Mouse (Mus musculus) bone marrow macrophage, adult 2 months (primary cell): ENCODE data around the gene Kat5. TPM values are rescaled to one million over a fixed set of nuclear protein-coding genes. Genes with fewer than 3 reads are reported as not detected.
A peak's percentile ranks its signal among the peaks of the same experiment; 100 is the strongest.

Experiments
- H3K27ac ChIP-seq: 2 replicates; pipeline ENCODE4 v1.5.1; 2012; ENCODE audit warnings: low read depth, low read length; ENCODE audit not compliant: insufficient read depth
- H3K4me1 ChIP-seq: 2 replicates; pipeline ENCODE4 v1.6.1; 2012; ENCODE audit warnings: low read length; ENCODE audit not compliant: control insufficient read depth, insufficient read depth
- H3K4me3 ChIP-seq: 2 replicates; pipeline ENCODE4 v1.5.1; 2012; ENCODE audit warnings: mild to moderate bottlenecking, low read length, moderate library complexity; ENCODE audit not compliant: insufficient read depth
- CTCF ChIP-seq: IDR thresholded peaks from 2 replicates; pipeline ENCODE4 v1.5.1; 2012; ENCODE audit warnings: low read depth, mild to moderate bottlenecking, low read length, moderate library complexity
- POLR2A ChIP-seq: IDR thresholded peaks from 2 replicates; pipeline ENCODE4 v1.6.1; 2012; ENCODE audit warnings: mild to moderate bottlenecking, low read depth, low read length, borderline replicate concordance
- polyA plus RNA-seq: library from polyadenylated mRNA; stranded (reverse); fragments of >200 nt; gene quantifications from 2 replicates; pipeline ENCODE4 v1.2.4, GENCODE M21; 2012; ENCODE audit not compliant: missing spikeins, insufficient read depth, insufficient read length

The Kat5 gene
- polyA plus RNA-seq: 56.1 and 56.6 TPM in 2 replicates

- H3K4me1 ChIP-seq: peaks cover 22% of the 10 kb centered on the region
- H3K4me3 ChIP-seq: peak within 1 kb of the TSS; percentile 71
- TF ChIP-seq POLR2A: no peak
- TF ChIP-seq CTCF: no peak
- H3K27ac ChIP-seq: peak within 1 kb of the TSS; percentile 93
Observed at GRCm38 (mm10) chr19:5609547-5610404, at the start of gene Kat5. Kat5 (minus strand) TSS chr19:5610237.

DNA sequence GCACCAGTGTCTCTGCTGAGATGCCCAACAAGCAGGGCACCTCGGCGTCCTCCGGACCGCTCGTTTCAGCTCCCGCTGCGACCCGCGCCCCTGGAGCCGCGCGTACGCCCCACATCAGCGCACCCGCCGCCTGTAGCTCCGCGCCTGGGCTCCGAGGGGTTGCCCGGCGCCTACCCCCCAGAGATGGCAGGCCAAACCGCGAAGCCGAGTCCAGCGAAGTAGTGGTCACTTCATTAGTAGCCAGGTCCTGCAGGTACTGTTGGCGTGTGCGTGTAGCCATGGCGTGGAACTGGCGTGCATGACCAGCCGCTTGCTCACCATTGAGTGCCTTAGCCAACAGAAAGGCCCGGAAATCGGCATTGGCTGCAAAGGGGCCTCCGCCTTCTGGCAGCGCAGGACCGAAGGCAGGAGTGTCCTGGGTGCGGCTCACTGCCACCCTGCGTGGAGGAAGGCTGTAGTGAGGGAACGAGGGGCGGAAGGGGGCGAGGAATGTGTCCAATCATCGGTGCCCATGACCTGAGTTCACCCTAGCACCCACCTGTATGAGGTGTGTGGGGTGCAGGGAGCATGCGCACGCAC lies 44.8 kb upstream of the Kat5 start:
- Histone ChIP-seq H3K27ac (no peak overlapping the region), H3K4me3 (no peak overlapping the region), H3K4me1 (peaks cover 1% of the 10 kb centered on the region)
- TF ChIP-seq POLR2A: no peak
- no peak for TF ChIP-seq CTCF

GRCm38 (mm10) chr19:5653969-5654719 lies 44.1 kb upstream of the Kat5 start:
- no peak overlapping the region for H3K4me3 ChIP-seq

DNA sequence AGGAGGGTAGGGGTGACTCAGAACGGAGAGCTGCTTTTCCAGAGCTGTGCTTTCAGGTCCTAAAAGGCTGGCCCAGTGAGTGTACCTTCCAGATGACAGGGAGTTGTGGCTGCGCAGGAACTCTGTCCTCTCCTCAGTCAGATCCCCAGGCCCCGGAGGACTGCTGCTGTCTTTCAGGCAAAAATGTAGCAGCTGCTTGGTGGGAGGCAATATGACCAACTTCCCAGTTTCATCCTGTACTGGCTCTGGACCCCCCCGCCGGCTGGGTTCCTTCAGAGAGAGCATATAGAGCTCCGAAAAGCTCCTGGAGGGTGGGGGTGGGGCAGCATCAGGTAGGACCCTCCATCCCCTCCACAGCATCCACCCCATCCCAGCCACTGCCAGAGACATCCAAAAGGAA lies 42.5 kb upstream of the Kat5 start:
- H3K4me3 ChIP-seq: no peak overlapping the region
- H3K4me1 ChIP-seq: peaks cover 15% of the 10 kb centered on the region
- TF ChIP-seq CTCF: no peak
- no peak for TF ChIP-seq POLR2A
- no peak overlapping the region for H3K27ac ChIP-seq

More at GRCm38 (mm10) chr19:5653969-5654719, 44.1 kb upstream of the Kat5 start:
- TF ChIP-seq CTCF (no peak), POLR2A (no peak)
- Histone ChIP-seq H3K4me1 (peaks cover 7% of the 10 kb centered on the region), H3K27ac (no peak overlapping the region)

- TF ChIP-seq CTCF (no peak), POLR2A (no peak)
- H3K27ac ChIP-seq: no peak overlapping the region
- H3K4me1 ChIP-seq: peaks cover 15% of the 10 kb centered on the region
- H3K4me3 ChIP-seq: no peak overlapping the region
Observed at GRCm38 (mm10) chr19:5651502-5652274, 41.7 kb upstream of the Kat5 start.

DNA sequence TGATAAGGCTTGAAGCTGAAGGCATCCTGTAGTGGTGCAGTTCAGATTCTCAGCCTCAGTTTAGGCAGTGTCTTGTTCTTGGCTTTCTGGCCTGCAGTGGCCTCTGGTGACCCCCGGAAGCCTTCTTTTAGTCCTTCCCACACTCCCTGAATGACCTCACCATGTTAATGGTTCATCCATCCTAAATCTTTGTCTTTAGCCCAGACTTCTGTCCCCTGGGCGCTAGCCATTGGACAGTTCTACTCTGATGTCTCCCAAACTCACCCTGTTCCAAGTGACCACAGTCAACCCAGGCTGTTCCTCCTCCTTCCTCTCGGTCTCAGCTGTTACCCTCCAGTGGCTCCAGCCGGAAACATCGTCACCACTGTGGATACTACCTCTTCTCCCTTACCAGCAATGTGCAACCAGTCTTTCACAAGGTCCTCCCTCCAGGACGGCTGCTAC lies 39.3 kb upstream of the Kat5 start:
- Histone ChIP-seq H3K4me1 (peaks cover 15% of the 10 kb centered on the region), H3K27ac (peak overlapping the region; percentile 76), H3K4me3 (peak overlapping the region; percentile 50)
- TF ChIP-seq CTCF (no peak), POLR2A (no peak)

DNA sequence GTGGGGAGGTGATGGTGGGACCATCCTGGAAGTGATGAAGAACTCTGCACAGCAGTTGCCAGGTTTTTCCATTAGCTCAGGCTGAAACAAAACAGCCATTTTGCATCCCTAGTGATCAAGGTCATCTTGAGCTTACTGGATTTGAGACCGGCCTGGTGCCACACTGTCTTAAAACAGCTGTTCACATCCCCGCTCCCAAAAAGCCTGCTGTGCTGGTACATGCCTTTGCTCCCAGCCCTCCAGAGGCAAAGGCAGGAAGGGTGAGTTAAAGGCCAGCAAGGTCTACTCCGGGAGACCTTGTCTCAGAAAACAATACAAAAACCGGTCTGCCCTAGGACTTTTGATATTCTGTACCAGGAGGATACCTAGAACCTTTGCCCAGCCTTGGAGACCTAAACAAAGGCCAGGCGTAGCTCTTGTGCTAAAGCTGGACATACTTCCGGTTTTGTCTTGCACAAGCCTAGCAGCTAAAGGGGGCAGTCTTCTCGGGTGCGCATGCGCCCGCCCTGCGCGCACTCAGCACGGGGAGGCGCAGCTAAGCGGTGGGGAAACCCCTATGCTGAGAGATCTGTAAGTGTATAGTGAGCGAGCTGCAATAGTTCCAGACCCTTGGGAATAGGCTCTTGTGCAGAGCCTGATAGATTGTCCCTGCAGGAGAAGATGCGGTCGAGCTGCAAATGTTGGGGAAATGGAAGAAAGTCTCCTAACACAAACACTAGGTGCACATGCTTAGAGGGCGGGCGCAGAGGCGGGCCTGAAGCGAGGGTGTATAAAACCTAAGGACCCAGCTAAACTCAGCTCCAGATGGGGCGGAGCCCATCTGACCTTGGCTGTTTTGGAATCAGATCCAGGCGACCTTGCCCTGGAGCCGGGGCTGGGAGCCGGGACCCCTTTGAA lies 38.6 kb upstream of the Kat5 start:
- no peak for TF ChIP-seq POLR2A
- no peak for TF ChIP-seq CTCF
- Histone ChIP-seq H3K4me1 (peaks cover 15% of the 10 kb centered on the region), H3K27ac (peak overlapping the region; percentile 85), H3K4me3 (peak overlapping the region; percentile 50)

DNA sequence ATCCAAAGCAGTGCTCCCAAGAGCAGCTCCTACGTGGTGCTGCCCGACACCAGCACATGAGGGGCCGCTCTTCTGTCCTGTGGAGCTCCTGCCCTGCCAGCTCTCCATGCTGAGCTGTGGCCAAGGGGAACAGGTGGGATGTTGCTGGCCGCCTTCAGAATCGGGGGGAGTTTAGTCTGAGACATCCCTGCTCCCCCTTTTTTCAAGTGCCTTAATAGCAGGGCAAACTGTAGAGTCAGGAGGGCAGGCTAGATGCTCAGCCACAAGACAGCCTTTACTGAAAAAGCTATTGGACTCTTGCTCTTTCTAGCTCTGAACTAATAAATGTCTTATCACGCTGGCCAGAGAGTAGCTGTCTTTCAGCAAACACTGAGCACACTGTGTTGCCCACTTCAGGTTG lies 37.8 kb upstream of the Kat5 start:
- Histone ChIP-seq H3K4me1 (peaks cover 15% of the 10 kb centered on the region), H3K27ac (peak overlapping the region; percentile 85), H3K4me3 (no peak overlapping the region)
- TF ChIP-seq CTCF (no peak), POLR2A (no peak)
